Mouse (Mus musculus): Measurements from ENCODE around the gene Ddx39b. TPM values are rescaled to one million over a fixed set of nuclear protein-coding genes. Genes with fewer than 3 reads are reported as not detected.
A peak's percentile ranks its signal among the peaks of the same experiment; 100 is the strongest.

The Ddx39b gene
- polyA plus RNA-seq, 1 experiment from 2014 or later, result 657 TPM

DNA sequence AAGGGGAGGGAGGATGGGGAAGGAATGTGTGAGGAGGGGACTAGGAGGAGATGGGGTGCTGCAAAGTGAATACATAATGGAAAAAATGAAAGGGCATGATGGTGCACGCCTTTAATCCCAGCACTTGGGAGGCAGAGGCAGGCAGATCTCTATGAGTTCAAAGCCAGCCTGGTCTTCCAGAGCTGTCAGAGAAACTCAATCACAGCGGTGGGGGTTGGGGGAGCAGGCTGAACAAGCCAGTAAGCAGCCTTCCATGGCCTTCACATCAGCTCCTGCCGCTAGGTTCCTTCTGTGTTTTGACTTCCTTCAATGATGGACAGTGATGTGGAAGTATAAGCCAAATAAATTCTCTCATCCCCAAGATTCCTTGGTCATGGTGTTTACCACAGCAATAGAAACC lies 13.8 kb downstream of the Ddx39b start:
- no peak overlapping the region for H3K4me2 ChIP-seq

DNA sequence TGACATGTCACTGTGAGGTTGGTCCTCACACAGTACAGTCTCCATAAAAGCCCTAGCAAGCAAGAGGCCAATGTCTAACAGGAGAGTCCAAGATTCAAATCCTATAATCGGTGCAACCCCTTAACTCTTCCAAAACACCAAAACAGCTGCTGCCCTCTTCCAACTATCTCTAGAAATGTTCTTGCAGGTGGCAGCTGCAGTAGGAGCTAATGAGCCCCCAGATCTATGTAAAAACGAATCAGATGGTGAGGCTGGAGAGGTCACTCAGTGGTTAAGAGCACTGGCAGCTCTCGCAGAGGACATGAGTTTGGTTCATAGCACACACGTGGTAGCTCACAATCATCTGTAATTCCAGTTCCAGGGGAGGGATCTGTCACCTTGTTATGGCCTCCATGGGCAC lies 14.2 kb downstream of the Ddx39b start:
- no peaks in the 10 kb centered on the region for H3K27me3 ChIP-seq (ENCODE audit: control insufficient read depth, insufficient read depth, low read length)
- no peak overlapping the region for H3K9ac ChIP-seq (ENCODE audit: low read length)
- DNase-seq (ENCODE audit: low spot score, missing footprints), result peak; percentile 83
- WGBS, result 70% methylated on average over 4 of the region's 4 CpGs
- no peak for ATAC-seq (ENCODE audit: low FRiP score)
- no peak overlapping the region for H3K4me2 ChIP-seq
- no peak overlapping the region for H3K4me3 ChIP-seq (ENCODE audit: low read depth, low read length)
- H3K36me3 ChIP-seq (ENCODE audit: control insufficient read depth, insufficient read depth, low read length), result peaks cover 21% of the 10 kb centered on the region
- no peaks in the 10 kb centered on the region for H3K9me3 ChIP-seq (ENCODE audit: control insufficient read depth, low read length)
- H3K4me1 ChIP-seq (ENCODE audit: control insufficient read depth, insufficient read depth, low read length), result no peaks in the 10 kb centered on the region
- no peak overlapping the region for H3K27ac ChIP-seq (ENCODE audit: low read depth, low read length)

More for the DNA sequence above, 13.8 kb downstream of the Ddx39b start:
- no peak overlapping the region for H3K9ac ChIP-seq (ENCODE audit: low read length)
- peaks cover 23% of the 10 kb centered on the region for H3K36me3 ChIP-seq (ENCODE audit: control insufficient read depth, insufficient read depth, low read length)
- H3K4me3 ChIP-seq (ENCODE audit: low read depth, low read length), result no peak overlapping the region
- H3K27ac ChIP-seq (ENCODE audit: low read depth, low read length), result no peak overlapping the region
- DNase-seq (ENCODE audit: low spot score, missing footprints), result no peak
- H3K4me1 ChIP-seq (ENCODE audit: control insufficient read depth, insufficient read depth, low read length), result no peaks in the 10 kb centered on the region
- WGBS, result 71% methylated on average over 3 of the region's 3 CpGs
- no peaks in the 10 kb centered on the region for H3K9me3 ChIP-seq (ENCODE audit: control insufficient read depth, low read length)
- ATAC-seq (ENCODE audit: low FRiP score), result 0 out of 2 replicates have a peak, but pooled peaks have one; percentile 10
- H3K27me3 ChIP-seq (ENCODE audit: control insufficient read depth, insufficient read depth, low read length), result no peaks in the 10 kb centered on the region

DNA sequence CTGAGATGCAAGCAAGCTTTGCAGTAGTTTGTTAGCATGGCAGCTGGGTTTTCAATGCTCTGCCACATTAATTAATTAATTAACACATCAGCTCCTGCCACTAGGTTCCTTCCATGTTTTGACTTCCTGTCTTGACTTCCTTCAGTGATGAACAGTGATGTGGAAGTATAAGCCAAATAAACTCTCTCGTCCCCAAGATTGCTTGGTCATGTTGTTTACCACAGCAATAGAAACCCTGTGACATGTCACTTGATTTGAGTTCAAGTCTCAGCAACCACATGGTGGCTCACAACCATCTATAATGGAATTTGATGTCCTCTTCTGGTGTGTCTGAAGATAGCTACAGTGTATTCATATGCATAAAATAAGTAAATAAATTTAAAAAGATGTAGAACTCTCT lies 15.8 kb downstream of the Ddx39b start:
- H3K27ac ChIP-seq (ENCODE audit: low read depth, low read length), result no peak overlapping the region
- H3K36me3 ChIP-seq (ENCODE audit: control insufficient read depth, insufficient read depth, low read length), result peaks cover 10% of the 10 kb centered on the region
- ATAC-seq (ENCODE audit: low FRiP score) (no peak), DNase-seq (ENCODE audit: low spot score, missing footprints) (peak; percentile 80)
- H3K4me3 ChIP-seq (ENCODE audit: low read depth, low read length), result no peak overlapping the region
- 90% methylated on average over 1 of the region's 1 CpGs for WGBS
- H3K4me1 ChIP-seq (ENCODE audit: control insufficient read depth, insufficient read depth, low read length), result no peaks in the 10 kb centered on the region
- no peak overlapping the region for H3K9ac ChIP-seq (ENCODE audit: low read length)
- no peak overlapping the region for H3K4me2 ChIP-seq
- H3K9me3 ChIP-seq (ENCODE audit: control insufficient read depth, low read length), result no peaks in the 10 kb centered on the region
- H3K27me3 ChIP-seq (ENCODE audit: control insufficient read depth, insufficient read depth, low read length), result no peaks in the 10 kb centered on the region

DNA sequence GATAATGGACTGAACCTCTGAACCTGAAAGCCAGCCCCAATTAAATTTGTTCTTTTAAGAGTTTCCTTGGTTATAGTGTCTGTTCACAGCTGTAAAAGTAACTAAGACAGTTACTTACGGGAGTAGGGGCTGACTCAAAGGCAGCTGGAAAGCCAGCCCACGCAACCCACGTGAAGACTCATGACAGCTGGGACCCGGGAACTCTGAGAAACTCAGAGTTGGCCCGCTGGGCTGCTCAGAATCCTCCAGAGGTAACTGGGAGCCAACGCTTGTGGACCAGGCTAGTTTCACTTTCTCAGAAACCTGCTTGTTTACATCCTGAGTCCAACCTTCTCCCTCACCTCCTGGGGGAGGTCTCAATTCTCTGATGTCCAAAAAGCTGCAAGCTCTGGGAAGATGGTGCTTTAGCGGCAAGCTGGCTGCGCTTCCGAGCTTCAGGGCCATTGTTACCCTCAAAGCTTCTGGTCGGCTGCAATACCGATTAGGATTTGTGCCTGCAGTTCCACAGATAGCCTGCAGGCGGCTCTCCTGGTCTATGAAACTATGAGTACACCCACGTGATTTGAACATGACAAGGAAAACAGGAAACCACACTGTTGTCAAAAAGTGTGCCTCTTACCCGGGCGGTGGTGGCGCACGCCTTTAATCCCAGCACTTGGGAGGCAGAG lies 16.4 kb downstream of the Ddx39b start:
- DNase-seq (ENCODE audit: low spot score, missing footprints), result peak; percentile 99
- Histone ChIP-seq H3K27me3 (ENCODE audit: control insufficient read depth, insufficient read depth, low read length) (no peaks in the 10 kb centered on the region), H3K4me3 (ENCODE audit: low read depth, low read length) (no peak overlapping the region), H3K9ac (ENCODE audit: low read length) (no peak overlapping the region), H3K27ac (ENCODE audit: low read depth, low read length) (no peak overlapping the region), H3K36me3 (ENCODE audit: control insufficient read depth, insufficient read depth, low read length) (peaks cover 4% of the 10 kb centered on the region), H3K4me2 (peak overlapping the region; percentile 1; the same call in 1 of the 2 replicates), H3K4me1 (ENCODE audit: control insufficient read depth, insufficient read depth, low read length) (no peaks in the 10 kb centered on the region; the same call in 1 of the 2 replicates), H3K9me3 (ENCODE audit: control insufficient read depth, low read length) (no peaks in the 10 kb centered on the region)
- no peak for ATAC-seq (ENCODE audit: low FRiP score)
- WGBS, result 17% methylated on average over 17 of the region's 17 CpGs

DNA sequence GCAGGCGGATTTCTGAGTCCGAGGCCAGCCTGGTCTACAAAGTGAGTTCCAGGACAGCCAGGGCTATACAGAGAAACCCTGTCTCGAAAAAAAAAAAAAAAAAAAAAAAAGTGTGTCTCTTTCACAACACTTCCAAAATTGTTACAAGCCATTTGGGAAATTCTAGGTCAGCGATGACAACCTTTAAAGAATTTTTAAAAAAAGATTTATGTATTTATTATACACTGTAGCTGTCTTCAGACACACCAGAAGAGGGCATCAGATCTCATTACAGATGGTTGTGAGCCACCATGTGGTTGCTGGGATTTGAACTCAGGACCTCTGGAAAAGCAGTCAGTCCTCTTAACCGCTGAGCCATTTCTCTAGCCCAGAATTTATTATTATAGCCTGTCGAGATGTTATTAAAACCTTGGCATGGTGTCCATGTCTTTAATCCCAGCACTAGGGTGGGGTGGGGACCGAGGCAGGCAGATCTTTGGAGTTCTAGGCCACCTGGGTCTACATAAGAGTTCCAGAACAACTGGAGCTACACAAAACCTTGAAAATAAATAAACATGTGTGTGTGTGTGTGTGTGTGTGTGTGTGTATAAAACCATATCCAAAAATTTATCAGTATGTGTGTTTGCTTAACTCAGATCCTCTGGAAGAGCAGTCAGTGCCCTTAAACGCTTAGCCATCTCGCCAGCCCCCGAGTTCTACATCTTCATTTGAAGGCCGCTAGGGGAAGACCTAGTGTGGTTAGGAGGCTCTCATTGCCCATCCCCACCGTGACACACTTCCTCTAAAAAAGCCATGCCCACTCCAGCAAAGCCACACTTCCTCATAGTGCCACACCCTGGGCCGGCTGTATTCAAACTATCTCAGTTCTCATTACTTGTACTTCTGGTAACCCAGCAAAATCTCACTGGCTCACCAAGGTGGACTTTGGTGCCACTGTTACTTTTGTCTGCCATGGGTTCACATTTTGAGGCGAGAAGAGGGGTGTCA lies 17.2 kb downstream of the Ddx39b start:
- Histone ChIP-seq H3K27me3 (ENCODE audit: control insufficient read depth, insufficient read depth, low read length) (peaks cover 2% of the 10 kb centered on the region), H3K4me3 (ENCODE audit: low read depth, low read length) (no peak overlapping the region), H3K9me3 (ENCODE audit: control insufficient read depth, low read length) (no peaks in the 10 kb centered on the region), H3K9ac (ENCODE audit: low read length) (no peak overlapping the region), H3K27ac (ENCODE audit: low read depth, low read length) (no peak overlapping the region), H3K4me2 (no peak overlapping the region), H3K4me1 (ENCODE audit: control insufficient read depth, insufficient read depth, low read length) (peaks cover 4% of the 10 kb centered on the region), H3K36me3 (ENCODE audit: control insufficient read depth, insufficient read depth, low read length) (peaks cover 1% of the 10 kb centered on the region)
- ATAC-seq (ENCODE audit: low FRiP score), result no peak
- WGBS, result 65% methylated on average over 13 of the region's 14 CpGs
- DNase-seq (ENCODE audit: low spot score, missing footprints), result no peak

DNA sequence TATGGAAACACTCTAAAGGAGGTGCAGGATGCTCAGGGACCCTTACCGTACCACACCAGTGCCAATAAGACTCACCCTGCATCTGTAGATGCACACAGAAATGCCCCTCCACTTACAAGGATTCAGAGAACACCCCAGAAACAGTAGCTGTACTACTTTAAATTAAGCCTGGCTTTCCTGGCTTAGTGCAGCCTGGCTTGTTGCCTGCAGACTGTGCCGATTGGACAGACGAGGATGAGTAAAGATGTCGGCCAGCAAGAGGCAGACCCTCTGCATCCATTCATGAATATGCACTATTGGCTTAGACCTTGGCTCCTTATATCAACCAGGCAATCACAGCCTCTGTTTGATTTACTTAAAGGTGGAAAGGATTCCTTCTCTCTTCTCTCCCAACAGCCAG lies 18.1 kb downstream of the Ddx39b start:
- peaks cover 4% of the 10 kb centered on the region for H3K4me1 ChIP-seq (ENCODE audit: control insufficient read depth, insufficient read depth, low read length)
- H3K9ac ChIP-seq (ENCODE audit: low read length), result no peak overlapping the region
- H3K9me3 ChIP-seq (ENCODE audit: control insufficient read depth, low read length), result no peaks in the 10 kb centered on the region
- peaks cover 2% of the 10 kb centered on the region for H3K27me3 ChIP-seq (ENCODE audit: control insufficient read depth, insufficient read depth, low read length)
- no peak overlapping the region for H3K4me2 ChIP-seq
- H3K27ac ChIP-seq (ENCODE audit: low read depth, low read length), result no peak overlapping the region
- no peaks in the 10 kb centered on the region for H3K36me3 ChIP-seq (ENCODE audit: control insufficient read depth, insufficient read depth, low read length)
- 72% methylated on average over 4 of the region's 4 CpGs for WGBS
- H3K4me3 ChIP-seq (ENCODE audit: low read depth, low read length), result no peak overlapping the region
- no peak for DNase-seq (ENCODE audit: low spot score, missing footprints)
- ATAC-seq (ENCODE audit: low FRiP score), result no peak

DNA sequence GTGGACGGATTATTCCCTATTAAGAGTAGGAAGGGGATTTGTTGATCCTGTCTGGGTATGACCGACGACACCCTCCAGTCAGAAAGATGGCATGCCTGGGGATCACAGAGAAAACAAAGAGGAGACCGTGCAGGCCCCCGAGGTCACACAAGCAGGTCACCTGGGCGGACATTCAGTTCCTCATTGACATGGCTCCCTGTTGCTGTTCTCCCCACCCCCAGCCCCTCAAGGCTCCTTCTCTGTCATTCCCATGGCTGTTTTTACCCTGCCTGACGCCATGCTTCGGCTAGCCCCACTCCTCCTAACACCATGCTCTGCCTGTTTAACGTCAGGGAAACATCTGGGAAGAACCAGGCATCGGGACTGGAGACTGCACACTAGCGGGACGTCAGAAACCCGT lies 20.1 kb downstream of the Ddx39b start:
- Histone ChIP-seq H3K27ac (ENCODE audit: low read depth, low read length) (no peak overlapping the region), H3K27me3 (ENCODE audit: control insufficient read depth, insufficient read depth, low read length) (peaks cover 2% of the 10 kb centered on the region), H3K4me2 (no peak overlapping the region), H3K36me3 (ENCODE audit: control insufficient read depth, insufficient read depth, low read length) (no peaks in the 10 kb centered on the region), H3K4me3 (ENCODE audit: low read depth, low read length) (no peak overlapping the region), H3K9me3 (ENCODE audit: control insufficient read depth, low read length) (no peaks in the 10 kb centered on the region), H3K4me1 (ENCODE audit: control insufficient read depth, insufficient read depth, low read length) (peaks cover 4% of the 10 kb centered on the region), H3K9ac (ENCODE audit: low read length) (no peak overlapping the region)
- no peak for ATAC-seq (ENCODE audit: low FRiP score)
- WGBS, result 68% methylated on average over 13 of the region's 13 CpGs
- no peak for DNase-seq (ENCODE audit: low spot score, missing footprints)

DNA sequence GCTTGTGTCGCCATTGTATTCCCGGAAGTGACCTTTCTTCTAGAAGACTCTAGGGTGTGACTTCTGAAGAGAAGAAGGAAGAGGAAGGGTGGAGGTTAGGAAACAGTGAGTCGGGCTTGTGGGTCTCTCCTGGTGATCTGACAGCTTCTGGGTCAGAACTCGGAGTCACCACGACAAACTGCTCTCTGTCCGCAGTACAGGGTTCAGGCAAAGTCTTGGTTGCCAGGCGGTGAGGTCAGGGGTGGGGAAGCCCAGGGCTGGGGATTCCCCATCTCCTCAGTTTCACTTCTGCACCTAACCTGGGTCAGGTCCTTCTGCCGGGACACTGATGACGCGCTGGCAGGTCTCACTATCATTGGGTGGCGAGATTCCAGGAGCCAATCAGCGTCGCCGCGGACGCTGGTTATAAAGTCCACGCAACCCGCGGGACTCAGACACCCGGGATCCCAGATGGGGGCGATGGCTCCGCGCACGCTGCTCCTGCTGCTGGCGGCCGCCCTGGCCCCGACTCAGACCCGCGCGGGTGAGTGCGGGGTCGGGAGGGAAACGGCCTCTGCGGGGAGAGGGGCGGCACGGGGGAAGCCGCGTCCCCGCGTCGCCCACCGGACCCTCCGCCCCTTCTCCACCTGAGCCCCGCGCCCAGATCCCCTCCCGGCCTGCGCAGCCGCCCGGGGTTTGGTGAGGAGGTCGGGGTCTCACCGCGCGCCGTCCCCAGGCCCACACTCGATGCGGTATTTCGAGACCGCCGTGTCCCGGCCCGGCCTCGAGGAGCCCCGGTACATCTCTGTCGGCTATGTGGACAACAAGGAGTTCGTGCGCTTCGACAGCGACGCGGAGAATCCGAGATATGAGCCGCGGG lies 21.3 kb downstream of the Ddx39b start, which contains the start of gene H2-D1:
H2-D1 (plus strand) TSS at position 67 of the 859 bp plus-strand sequence.
- Histone ChIP-seq H3K9ac (ENCODE audit: low read length) (peak within 1 kb of the TSS; percentile 64), H3K36me3 (ENCODE audit: control insufficient read depth, insufficient read depth, low read length) (no peaks in the 10 kb centered on the region), H3K4me1 (ENCODE audit: control insufficient read depth, insufficient read depth, low read length) (peaks cover 4% of the 10 kb centered on the region), H3K9me3 (ENCODE audit: control insufficient read depth, low read length) (no peaks in the 10 kb centered on the region), H3K27ac (ENCODE audit: low read depth, low read length) (no peak within 1 kb of the TSS), H3K4me3 (ENCODE audit: low read depth, low read length) (peak within 1 kb of the TSS; percentile 63), H3K4me2 (peak within 1 kb of the TSS; percentile 88), H3K27me3 (ENCODE audit: control insufficient read depth, insufficient read depth, low read length) (peaks cover 2% of the 10 kb centered on the region)
- ATAC-seq (ENCODE audit: low FRiP score) (peak; percentile 89), DNase-seq (ENCODE audit: low spot score, missing footprints) (peak; percentile 96)
- WGBS, result under 1% methylated on average over 63 of the region's 73 CpGs
